Mouse (Mus musculus): ENCODE measurements around the gene Cyb561d2.

The Cyb561d2 gene

DNA sequence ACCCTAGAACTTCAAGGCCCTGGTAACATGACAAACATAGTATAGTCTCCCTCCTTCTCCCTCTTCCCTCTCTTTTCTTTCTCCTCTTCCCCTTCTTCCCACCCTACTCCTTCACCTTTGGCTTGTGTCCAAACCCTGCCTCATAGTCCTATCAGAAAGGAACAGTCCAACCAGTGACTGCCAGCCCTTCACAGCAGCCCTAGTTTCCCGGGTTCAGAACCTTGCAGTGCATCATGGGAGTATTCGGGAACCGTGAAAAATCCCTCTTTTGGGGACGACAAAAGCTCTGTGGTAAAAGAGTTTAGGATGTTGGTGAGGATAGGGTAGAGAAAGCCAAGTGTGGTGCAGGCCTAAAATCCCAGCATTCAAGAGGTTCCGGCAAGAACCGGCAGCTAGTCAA, 21.7 kb downstream of the Cyb561d2 start:
- no peak for DNase-seq

DNA sequence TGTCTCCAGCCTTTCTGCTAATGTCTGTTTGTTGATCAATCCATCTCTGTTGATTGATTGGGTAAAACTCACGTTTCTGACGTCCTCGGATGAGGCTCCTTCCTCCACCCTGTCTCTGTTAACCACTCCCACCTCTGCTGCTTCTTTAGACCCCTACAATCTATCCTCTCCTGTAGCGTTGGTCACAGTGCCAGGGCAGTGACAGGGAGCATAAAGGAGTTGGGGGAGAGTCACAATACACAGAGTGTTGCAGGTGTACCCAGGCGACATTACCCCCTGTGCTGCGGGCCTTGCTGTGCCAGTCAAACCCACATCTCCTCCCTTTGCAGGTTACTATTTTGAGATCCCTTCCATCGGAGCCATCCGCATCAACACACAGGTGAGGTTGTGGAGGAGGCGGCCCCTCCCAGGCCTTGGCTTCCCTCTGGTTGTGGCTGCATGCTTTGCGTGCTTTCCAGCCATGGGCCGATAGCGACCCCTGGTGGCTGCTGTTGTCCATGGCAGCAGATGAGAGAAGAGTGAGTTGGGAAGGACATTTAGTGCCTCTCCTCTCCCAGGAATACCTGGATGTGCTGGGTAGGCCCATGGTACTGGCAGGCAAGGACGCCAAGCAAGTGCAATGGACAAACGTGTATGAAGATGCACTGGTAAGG, 27.6 kb downstream of the Cyb561d2 start:
- DNase-seq = peak; percentile 45 to 75

- no peak for DNase-seq
These were observed 29.7 kb downstream of the Cyb561d2 start for GRCm38 (mm10) chr9:107512326-107512725.

DNA sequence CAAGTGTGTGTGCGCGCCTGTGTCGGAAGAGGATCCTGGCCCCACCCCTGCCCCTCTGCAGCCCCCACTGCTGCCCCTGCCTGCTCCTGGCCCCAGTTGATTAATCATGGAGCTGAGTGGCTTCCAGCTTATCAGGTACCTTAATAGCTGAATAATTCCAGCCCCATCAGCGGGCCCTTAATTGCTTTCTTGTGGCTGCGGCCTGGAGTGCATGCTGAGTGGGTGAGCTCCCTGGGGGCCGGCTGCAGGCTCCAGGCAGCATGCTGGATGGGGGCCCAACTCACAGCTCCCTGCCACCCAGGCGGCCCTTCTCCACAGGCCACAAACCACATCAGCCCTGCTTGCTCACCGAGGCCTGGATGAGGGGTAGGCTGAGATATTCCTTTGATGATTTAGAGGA, 30.6 kb downstream of the Cyb561d2 start:
- no peak for DNase-seq

DNA sequence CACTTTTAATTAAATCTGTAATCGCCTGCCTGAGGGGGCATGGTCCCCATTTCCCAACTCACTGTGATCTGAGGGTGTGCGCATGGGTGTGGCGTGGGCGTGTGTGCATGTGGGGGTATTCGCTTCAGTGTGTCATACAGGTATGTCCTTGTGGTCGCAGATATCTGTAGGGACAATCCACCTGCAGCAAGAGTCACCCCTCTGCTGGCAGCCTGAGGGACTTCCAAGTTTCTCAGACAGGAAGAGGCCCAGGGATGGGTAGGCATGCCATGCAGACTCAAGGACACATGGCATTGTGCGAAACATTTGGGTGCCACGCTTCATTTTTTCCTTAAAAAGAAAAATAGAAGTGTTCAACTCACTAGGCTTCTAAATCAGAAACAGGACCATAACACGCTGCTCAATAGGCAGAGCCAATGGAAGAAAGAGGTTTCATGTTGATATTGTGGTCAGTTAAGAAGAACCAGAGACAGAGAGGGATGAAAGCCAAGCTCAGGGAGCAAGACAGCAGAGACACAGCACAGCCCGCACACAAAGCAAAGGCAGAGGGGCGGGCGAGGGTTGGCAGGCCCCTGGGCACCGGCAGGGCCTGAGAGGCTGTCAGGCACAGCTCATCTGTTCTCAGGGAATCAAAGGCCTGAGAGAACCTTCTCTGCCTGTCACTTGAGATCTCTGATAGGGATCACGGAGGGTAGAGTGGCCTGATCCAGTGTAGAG, 31.5 kb downstream of the Cyb561d2 start:
- no peak for DNase-seq

GRCm38 (mm10) chr9:107508266-107508665, 33.7 kb downstream of the Cyb561d2 start:
- DNase-seq = no peak

DNA sequence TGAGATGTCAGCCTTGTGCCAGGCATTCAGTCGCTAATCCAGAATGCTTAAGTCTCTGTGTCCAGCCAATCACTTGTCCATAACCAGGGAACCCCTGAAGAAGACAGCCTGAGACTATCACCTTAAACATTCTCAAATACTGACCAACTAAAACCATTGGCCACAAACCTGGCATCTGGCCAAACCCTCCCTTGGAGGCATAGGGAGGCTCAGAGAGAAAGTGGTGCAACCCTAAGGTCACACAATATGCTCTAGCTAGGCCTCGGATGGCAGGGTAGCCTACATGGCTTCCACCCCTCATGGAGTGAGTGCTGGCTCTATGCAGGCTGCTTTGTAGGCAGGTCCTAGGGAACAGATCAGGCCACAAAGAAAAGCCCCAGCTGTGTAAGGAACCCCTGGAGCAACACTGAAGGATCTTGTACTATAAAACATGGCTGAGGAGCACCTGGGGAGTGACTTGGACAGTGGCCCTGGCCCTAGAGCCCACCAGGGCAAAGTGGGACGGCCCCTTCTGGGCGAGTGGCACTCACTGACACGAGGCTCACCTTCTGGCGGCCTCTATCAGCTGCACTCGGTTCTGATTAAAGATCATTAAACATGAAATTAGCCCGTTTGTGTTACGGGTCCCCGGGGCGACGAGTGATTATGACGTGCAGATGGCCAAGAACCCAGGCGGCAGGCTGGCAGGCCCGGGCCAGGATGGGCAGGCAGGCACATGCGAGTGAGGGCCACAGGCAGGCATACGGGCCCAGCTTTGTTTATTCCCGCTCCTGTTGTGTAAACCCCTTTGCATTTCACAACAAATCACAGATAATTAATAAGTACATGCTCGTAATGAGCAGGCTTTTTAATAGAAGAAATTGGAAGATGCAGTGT, 37.1 kb downstream of the Cyb561d2 start:
- no peak for DNase-seq

- no peak for DNase-seq
These were observed 39.7 kb downstream of the Cyb561d2 start for GRCm38 (mm10) chr9:107502131-107502846.

DNA sequence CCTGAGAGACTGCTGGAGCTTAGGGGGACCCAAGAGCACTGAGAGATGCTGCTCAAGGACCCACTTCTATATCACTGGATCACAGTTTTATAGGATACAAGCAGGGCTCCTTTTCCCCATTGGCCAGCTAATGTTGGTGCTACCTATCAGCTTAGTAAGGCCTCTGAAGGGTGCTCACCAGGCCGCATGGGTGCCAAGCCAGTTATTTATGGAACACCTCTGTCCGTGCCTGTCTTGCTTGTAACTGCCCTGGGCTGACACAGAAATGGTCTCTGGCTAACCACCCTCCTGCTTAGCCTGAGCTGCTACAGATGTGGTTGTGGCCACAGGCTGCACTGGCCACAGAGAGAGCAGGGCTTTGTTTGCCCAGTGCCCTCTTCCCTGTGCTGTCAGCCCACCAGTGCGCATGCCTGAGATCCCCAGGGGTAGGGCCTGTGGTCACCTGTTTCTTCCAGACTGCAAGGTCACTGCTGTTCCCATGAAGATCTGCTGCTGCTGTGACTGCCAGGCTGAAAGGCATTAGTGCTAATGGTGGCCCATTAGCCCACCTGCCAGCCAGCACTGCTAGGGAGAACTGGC, 41.2 kb downstream of the Cyb561d2 start:
- no peak for DNase-seq

DNA sequence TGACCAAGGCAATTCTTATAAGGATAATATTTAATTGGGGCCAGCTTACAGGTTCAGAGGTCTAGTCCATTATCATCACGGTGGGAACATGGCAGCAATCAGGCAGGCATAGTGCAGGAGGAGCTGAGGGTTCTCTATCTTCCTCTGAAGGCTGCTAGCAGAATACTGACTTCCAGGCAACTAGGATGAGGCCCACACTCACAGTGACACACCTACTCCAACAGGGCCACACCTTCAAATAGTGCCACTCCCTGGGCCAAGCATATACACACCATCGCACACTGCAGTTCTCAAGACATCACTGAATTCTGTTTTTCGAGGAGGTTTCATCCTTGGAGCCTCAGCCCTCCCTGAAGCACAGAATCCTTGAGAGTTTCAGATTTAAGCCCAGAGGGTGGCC, 45.6 kb downstream of the Cyb561d2 start:
- no peak for DNase-seq

DNA sequence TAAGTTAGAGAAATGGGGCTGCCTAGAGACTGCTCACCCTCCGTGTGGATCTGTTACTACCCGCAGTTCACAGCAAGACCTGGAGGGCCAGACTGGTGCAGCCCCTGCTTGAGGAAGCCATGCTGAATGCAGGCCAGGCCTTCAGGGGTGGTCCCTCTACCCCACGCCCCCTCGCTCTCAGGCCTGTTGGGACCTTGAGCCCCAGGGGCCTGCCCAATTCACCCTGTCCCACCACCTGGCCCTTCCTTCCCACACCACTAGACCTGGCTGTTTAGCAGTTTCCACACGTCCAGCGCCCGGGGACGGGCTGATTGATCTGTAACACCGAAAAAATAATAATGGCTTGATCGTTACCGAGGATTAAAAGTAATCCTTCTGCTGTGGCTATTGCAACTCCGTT, 47.8 kb downstream of the Cyb561d2 start:
- DNase-seq = no peak

- DNase-seq = no peak
These were observed 48.5 kb downstream of the Cyb561d2 start for GRCm38 (mm10) chr9:107493511-107493910.

GRCm38 (mm10) chr9:107490625-107491024, 51.4 kb downstream of the Cyb561d2 start:
- no peak for DNase-seq

- DNase-seq = no peak
These were observed 51.8 kb downstream of the Cyb561d2 start for GRCm38 (mm10) chr9:107490146-107490545.

Data from spleen, adult 18-20 months (tissue).